Mouse (Mus musculus) thymus, postnatal 0 days (tissue): Measurements from ENCODE around the gene Dcdc2a. TPM values are rescaled to one million over a fixed set of nuclear protein-coding genes. Genes with fewer than 3 reads are reported as not detected.

Source experiments
- DNase-seq: peaks from one replicate; pipeline ENCODE4 v3.0.0-alpha.2; 2015; ENCODE audit warnings: low spot score
- polyA plus RNA-seq: library from polyadenylated mRNA; unstranded; fragments of >200 nt; fragmentation: Nextera tagmentation; extraction: Ambion mirVana; gene quantifications from 2 replicates; pipeline ENCODE4 v1.2.1, GENCODE M21; 2015

Dcdc2a gene
- polyA plus RNA-seq, 1 experiment from 2014 or later = 0.60 TPM

DNA sequence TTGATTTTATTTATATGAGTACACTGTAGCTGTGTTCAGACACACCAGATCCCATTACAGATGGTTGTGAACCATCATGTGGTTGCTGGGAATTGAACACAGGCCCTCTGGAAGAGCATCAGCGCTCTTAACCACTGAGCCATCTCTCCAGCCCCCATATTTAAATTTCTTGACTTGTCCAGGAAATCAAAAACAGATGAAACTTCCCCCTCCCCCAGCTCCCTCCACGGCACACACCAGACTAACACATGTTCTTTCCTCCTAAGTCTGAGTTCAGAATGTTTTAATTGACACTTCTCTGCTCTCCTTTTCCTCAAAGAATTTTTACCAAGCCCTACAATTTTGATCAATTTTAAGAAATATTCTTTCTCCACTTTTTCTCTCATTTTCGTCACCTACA is 113.1 kb downstream of the Dcdc2a start:
- DNase-seq = no peak

DNA sequence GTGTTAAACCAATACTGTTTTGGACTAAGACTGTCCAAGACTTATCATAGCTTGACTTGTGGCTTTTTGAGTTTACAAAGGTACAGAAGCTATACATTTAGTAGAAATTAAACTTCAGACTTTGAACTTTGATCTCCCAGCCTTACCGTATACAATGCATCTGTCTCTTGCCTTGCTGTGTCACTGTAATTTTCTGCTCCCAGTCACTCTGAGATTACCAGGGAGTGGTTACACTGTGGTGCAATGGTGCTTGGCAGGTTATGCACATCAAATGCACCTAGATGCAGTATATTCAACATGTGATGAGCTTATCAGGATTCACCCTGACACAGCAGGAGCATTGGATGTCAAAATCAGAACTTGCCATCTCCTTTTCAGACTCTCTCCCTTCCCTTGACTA is 122.0 kb downstream of the Dcdc2a start:
- DNase-seq = no peak

DNA sequence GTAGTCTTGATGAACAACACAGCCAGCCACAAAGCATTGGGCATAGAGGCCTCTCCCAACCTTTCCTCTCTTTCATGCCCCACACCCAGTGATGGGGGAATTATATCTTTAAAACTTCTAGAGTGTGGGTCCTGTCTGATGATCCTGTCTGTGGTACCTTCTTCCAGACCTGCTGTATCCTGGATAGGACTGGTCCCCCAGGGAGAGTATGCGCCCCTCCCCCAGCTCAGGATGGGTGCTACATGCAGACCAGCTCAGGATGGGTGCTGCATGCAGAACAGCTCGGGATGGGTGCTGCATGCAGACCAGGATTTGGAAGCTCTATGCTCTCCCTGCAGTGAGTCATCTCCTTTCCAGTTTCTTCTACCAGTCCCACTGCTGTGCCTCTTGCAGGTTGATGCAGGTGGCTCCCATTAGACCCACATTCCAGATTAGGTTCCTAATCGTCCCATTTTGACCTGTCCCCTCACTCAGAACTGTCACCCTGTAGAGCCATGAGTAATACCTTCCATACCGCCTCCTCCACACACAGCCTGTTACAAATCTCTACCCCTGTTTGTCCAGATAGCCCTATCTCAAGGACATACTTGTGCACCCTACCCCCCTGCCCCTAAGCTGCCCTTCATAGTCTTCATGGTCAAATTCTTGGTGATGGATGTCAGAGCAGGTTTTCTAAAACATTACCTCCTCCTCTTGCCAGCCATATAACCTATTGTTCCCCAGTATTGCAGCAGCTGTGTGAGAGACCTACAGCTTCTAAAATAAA is 122.6 kb downstream of the Dcdc2a start:
- no peak for DNase-seq

DNA sequence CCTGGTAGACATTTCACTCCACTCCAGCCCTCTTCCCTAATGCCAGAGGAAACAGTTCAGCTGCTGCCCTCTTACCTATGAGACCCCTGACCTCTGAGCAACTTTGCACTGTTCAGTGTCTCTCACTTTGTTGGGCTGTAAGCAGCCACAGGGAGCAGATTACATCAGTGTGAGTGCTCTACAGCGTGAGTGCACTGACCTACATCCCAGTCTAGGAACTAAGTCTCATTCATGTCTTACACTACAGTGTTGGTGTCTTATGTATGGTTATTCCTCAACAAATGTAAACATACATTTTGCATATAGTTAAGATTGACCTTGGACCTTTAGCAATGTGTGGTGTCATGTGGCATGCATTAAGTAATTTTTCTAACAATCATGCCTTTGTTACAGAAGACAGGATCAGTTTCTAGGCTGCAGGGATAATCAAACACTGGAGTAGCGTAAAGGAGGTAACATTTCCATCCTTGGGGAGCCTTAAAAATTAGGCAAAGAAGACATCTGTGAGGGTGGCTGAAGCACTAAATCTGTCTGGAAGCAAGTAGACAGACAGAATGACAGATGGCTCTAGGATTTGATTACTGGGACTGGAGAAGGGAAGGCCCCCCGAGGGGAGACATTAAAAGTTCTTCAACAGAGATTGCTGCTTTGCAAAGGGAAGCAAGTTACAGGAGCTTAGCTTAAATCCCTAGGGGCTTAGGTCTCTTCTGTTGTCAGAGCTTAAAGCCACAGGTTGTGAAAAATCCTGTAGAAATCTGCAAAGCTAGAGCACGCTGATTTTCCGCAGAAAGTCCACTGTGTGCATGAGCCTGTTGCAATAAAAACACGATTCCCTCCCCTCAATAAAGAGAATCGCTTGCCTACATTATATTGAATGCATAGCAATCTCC is 130.9 kb downstream of the Dcdc2a start:
- no peak for DNase-seq

DNA sequence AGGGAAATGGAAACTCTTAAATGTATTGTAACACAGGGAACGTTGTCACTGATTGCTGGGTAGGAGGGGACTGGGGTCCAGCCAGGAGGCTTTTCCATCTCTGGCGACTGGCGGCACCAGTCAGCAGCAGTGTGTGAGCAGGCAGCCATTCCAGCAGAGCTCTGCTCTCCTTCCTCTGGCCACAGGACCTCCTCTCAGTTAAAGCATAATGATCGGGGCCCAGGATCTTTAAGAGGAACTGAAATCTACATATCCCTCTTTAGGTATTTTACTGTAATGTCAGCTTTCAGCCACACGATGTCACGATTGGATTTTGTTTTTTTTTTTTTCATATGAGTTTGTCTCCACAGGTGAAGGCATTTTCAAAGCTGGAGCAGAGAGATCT is 131.5 kb downstream of the Dcdc2a start:
- DNase-seq = no peak

DNA sequence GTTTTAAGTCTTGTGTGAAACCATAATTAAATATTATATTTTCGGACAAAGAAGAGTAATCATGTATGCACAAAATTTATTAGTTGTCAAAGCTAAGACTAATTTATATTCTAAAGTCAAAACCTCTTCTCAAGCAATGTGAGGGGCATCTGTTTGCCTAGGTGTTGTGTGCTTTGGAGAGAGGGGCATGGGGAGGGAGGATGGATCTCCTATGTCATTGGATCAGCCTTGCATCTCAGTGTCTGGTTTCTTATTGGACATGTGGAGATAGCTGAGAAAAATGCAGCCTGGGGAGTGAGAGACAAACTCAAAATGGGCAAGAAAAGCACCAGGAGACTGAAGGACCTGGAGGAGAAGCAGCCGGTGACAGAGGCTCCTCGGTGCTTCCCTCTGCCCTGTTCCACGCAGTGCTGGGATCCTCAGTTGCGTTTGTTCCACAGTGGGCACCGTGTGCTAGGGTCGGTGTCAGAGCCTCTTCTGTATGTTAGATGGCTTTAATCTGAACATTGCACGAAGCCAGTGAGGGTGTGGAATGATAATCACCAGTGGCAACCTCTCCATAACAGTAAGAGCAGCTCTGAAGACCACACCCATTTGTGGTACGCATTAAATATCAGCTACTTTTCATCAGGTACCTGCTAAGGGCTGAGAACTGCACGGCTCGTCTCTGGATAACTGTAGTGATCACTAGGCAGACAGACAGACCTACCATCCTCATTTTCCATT is 133.8 kb downstream of the Dcdc2a start:
- no peak for DNase-seq

DNA sequence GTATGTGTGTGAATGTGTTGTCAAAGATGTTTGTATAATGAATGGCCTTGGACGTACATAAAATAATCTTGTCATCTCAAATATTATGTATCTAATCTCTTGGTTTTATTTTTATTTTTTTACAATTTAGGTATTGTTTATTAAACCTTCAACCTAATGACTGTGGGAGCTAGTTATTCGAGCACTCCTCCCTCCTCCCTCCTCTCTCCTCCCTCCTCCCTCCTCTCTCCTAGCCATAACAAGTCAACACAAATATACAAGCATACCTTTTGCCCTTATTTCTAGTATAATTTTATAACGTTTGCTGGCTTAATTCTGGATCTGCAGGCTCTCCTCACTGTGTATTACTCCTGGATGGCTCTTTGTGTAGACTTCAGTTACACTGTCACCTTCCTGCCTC is 134.4 kb downstream of the Dcdc2a start:
- DNase-seq = no peak

DNA sequence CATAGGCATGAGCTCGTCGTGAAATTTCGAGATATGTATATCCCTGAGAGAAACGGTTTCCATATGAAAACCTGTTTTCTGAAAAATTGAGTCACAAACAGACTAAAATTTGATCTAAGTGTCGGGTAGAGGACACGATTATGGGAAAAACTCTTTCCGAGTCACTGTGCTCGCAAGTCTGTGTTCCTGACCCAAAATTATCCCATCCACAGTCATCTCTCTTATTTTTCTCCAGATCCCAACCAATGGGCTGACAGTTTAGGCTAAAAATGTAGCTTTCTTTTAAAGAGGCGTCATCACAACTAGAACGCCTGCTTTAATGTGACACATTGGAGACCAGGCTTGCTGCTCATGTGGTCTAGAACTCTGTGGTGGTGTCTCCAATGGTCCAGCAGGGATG is 139.9 kb downstream of the Dcdc2a start:
- no peak for DNase-seq

DNA sequence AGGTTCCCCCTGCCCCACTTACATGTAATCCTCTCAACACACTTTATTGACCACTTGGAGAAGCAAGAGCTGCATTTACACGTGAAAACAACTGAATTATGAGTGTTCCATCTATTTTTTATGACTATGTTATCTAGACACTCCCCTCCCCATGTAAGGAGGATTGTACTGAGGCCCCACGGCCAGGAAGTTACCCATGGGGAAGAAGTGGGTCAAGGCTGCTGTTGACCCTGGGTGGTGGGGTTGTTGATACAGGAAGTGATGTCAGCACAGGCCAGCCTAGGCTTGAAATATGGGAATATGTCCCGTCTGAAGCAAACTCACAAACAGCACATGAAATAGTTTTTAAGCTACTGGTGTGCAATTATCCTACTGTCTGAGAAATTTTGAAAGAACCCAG is 144.1 kb downstream of the Dcdc2a start:
- no peak for DNase-seq

DNA sequence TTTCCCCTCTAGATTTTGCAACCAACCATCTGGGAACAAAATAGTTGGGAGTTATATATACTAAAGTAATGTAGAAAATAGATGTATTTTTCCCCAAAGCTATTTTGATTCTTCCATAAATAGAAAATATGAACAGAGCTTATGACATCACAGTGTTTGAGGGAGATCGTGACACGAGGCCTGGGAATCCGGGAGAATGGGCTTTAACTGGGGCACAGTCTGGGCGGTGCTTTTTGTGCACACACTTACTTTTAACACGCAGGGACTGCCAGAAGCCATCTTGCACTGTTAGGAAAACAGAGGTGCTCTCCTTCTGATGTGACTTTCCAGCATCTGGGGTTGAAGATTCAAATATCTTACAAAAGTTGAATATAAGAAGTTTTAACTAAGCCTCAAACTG is 151.1 kb downstream of the Dcdc2a start:
- no peak for DNase-seq

DNA sequence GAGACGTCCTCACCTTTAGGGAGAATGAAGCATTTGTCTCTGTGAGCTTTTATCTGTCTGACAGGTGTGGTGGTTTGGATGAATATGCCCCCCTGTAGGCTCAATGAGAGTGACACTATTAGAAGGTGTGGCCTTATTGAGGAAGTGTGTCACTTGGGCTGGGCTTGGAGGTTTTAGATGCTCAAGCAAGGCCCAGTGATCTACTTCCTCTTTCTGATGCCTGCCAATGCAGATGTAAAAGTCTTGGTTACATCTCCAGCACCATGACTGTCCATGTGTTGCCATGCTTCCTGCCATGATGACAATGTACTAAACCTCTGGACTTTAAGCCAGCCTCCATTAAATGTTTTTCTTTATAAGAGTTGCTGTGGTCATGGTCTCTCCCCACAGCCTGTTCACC is 162.6 kb downstream of the Dcdc2a start:
- DNase-seq = no peak

DNA sequence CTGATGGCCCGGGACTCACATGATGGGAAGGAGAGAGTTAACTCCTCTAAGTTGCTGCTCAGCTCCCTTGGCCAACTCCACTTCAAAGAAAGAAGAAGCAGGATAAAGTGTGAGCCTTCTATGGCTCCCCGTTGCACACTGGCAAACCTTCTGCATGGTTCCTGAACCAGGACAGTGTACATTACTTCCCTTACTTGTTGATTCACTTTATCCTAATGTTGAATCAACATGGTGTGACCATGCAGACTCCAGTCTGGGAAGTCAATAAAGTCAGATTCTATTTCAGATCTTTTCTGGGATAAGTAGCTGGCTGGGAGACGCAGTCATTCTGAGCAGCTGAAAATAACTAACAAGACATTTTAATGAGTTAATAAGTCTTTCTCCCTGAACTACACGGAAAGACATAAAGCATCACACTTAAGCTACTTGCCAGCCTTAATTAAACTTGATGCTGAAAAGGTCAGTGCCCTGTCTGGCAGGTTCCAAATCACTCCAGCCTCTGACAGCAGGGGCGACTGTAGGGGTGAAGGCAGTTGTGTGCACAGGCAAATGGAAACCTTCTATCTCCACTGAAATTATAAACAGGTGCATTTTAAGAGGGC is 164.5 kb downstream of the Dcdc2a start:
- no peak for DNase-seq

DNA sequence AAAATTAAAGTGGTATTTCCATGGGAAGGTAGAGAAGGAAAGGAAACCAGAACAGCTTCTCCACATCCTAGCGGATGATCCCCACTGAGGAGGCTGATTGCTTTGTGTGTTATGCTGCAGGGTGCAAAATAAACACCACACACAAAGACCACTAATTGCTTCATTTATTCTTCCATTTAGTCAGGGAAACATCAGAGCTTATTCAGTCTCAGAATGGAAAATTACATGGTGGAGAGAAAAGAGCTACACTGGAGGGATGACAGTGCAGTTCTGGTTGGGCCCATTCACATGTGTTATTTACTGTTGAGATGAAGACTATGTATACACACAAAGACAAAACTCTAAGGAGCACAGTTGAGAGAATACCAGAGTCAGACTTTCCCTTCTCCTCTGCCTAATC is 196.1 kb downstream of the Dcdc2a start:
- no peak for DNase-seq

DNA sequence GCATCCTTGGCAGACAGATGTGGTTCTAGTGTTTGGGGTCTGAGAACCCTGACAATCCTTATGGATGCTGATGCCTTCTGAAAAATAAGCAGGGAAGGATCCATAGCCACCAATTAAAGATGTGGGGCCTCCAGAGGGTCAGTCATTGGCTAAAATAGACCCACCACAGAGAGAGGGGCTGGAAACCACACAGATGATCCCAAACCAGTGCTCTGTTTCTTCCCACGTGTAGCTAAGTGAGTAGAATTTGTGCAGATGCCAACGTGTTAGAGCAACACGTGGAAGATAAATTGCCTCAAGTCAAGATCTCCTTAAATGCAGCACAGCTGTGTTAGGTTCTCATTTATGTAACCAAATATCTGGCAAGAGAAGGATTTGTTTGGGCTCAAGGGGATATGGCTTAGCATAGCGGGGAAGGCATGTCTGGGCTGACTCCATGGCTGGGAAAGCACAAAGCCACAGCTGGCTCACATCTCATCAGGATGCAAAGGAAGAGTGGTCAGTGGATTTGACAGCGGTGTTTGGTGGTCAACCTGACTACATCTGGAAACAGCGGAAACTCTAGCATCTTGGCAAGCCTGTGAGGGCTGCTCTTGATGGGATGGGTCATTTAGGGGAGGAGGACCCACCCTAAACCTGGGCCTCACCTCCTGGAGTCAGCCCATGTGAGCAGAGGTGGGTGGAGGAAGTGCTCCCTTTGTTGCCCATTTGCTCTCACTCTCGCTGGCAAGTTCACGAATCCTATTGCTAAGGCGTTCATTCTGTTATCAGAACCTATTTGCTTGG is 198.9 kb downstream of the Dcdc2a start:
- no peak for DNase-seq

DNA sequence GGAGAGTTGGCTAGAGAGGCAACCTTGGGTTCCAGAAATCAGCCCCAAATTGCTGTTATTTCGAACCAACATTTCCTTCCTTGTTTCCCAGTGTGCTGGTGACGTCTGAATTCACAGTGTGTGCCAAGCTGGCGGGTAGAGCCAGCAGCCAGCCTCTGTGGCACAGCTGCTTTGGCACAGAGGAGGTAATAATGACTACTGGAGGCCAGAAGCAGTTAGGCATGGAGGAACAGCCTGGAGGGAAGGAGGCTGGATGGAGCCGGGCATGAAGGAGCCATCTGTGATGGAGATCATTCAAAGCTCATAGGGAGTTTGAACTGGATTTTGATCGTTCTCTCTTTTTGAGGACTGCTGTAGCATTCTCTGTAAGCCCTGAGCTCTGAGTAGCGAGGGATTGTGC is 201.8 kb downstream of the Dcdc2a start:
- DNase-seq = no peak

Other genes starting within 250 kb of the Dcdc2a start
- gene Acot13, start 224.5 kb upstream of the Dcdc2a start, polyA plus RNA-seq = 119 and 129 TPM in 2 replicates
- 54.3 and 60.2 TPM in 2 replicates for gene Tdp2, start 224.3 kb upstream of the Dcdc2a start, polyA plus RNA-seq
- gene D130043K22Rik, start 210.9 kb upstream of the Dcdc2a start, polyA plus RNA-seq = 0.03 and 0.09 TPM in 2 replicates
- gene Aldh5a1, start 118.3 kb upstream of the Dcdc2a start, polyA plus RNA-seq = 1.2 and 1.3 TPM in 2 replicates
- gene Gpld1, start 112.9 kb upstream of the Dcdc2a start, polyA plus RNA-seq = 0.47 and 0.54 TPM in 2 replicates
- gene Mrs2, start 35.6 kb upstream of the Dcdc2a start, polyA plus RNA-seq = 18.6 and 24.6 TPM in 2 replicates
- gene Nrsn1, start 214.5 kb downstream of the Dcdc2a start, polyA plus RNA-seq = 1.4 and 1.7 TPM in 2 replicates